Mouse (Mus musculus) liver, adult 2 months (tissue): ENCODE measurements around the gene Mnt. TPM values are rescaled to one million over a fixed set of nuclear protein-coding genes. Genes with fewer than 3 reads are reported as not detected.

Experiments used
- DNase-seq: peaks from one replicate; pipeline ENCODE4 v3.0.0-alpha.2; 2011; ENCODE audit warnings: low read depth, low spot score; ENCODE audit errors: extremely low read depth
- H3K27ac ChIP-seq: fragments of 200-500 bp; replicated peaks from 2 replicates; pipeline ENCODE4 v1.5.1; 2012; ENCODE audit warnings: low read depth, mild to moderate bottlenecking, control low read depth, inconsistent platforms, low read length; ENCODE audit not compliant: insufficient read depth
- H3K27me3 ChIP-seq: fragments of 200-500 bp; 2 replicates; pipeline ENCODE4 v1.6.1; 2012; ENCODE audit warnings: mild to moderate bottlenecking, moderate library complexity, low read length, inconsistent platforms; ENCODE audit not compliant: control insufficient read depth, insufficient read depth
- H3K36me3 ChIP-seq: fragments of 200-500 bp; 2 replicates; pipeline ENCODE4 v1.6.1; 2012; ENCODE audit warnings: low read length, inconsistent platforms; ENCODE audit not compliant: control insufficient read depth, insufficient read depth
- H3K4me1 ChIP-seq: fragments of 200-500 bp; 2 replicates; pipeline ENCODE4 v1.6.1; 2011; ENCODE audit warnings: low read length; ENCODE audit not compliant: control insufficient read depth, insufficient read depth
- H3K4me3 ChIP-seq: fragments of 200-500 bp; 2 replicates; pipeline ENCODE4 v1.5.1; 2011; ENCODE audit warnings: low read depth, mild to moderate bottlenecking, control low read depth, low read length, moderate library complexity; ENCODE audit not compliant: insufficient read depth
- H3K79me2 ChIP-seq: fragments of 200-500 bp; 2 replicates; pipeline ENCODE4 v1.6.1; 2012; ENCODE audit warnings: inconsistent platforms, mild to moderate bottlenecking, low read length, moderate library complexity; ENCODE audit not compliant: control insufficient read depth, insufficient read depth
- H3K9ac ChIP-seq: fragments of 200-500 bp; 2 replicates; pipeline ENCODE4 v1.6.1; 2012; ENCODE audit warnings: low read depth, mild to moderate bottlenecking, control low read depth, inconsistent platforms, low read length
- CTCF ChIP-seq: fragments of 200-500 bp; IDR thresholded peaks from 2 replicates; pipeline ENCODE4 v1.5.1; 2011; ENCODE audit warnings: low read depth, low read length, control low read depth
- POLR2A ChIP-seq: fragments of 200-500 bp; IDR thresholded peaks from 2 replicates; pipeline ENCODE4 v1.6.1; 2011; ENCODE audit warnings: low read length, control low read depth; ENCODE audit not compliant: insufficient read depth; ENCODE audit errors: extremely low read depth
- WGBS: fragments of 180-500 bp; shearing (Covaris S2); methylation state at CpG from one replicate; pipeline ENCODE4 v1.1.7; 2018; 5-methylcytosine and 5-hydroxymethylcytosine counted together
- polyA plus RNA-seq: library from polyadenylated mRNA; depleted of rRNA; stranded (reverse); fragments of >200 nt; gene quantifications from 2 replicates; pipeline ENCODE4 v1.2.3, GENCODE M21; 2012; rRNA removed
- total RNA-seq: library from RNA; depleted of rRNA; stranded (reverse); fragments of >200 nt; gene quantifications from 2 replicates; pipeline ENCODE4 v1.2.3, GENCODE M21; 2014; rRNA removed

Mnt gene
- total and polyA plus RNA-seq, 2 experiments, result 1.0 to 4.7 TPM

DNA sequence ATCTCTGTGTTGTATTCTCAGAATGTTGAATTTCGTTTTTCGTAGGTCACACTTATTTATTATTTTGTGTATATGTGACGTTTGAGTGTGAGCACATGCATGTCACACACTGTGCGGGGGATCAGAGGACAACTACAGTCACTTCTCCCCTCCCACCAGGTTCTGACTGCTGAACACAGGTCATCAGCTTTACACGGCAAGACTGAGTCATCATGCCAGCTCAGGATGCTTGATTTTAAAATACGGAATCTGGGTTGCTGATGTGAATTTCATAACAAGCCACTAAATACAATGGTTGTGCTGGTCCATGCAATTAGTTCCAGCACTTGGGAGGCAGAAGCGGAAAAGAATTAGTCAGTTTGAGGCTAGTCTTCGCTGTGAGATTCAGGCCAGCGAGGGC, 50.3 kb downstream of the Mnt start:
- no peak overlapping the region for H3K27ac ChIP-seq
- no peaks in the 10 kb centered on the region for H3K36me3 ChIP-seq
- 90% methylated on average over 9 of the region's 9 CpGs for WGBS
- TF ChIP-seq CTCF (no peak), POLR2A (no peak)
- H3K4me1 ChIP-seq, result peaks cover 3% of the 10 kb centered on the region; the same call in 1 of the 2 replicates
- no peaks in the 10 kb centered on the region for H3K79me2 ChIP-seq
- no peak overlapping the region for H3K9ac ChIP-seq
- no peak overlapping the region for H3K4me3 ChIP-seq
- H3K27me3 ChIP-seq, result no peaks in the 10 kb centered on the region
- no peak for DNase-seq

GRCm38 (mm10) chr11:74881979-74882378, 51.3 kb downstream of the Mnt start:
- Histone ChIP-seq H3K27ac (no peak overlapping the region), H3K36me3 (no peaks in the 10 kb centered on the region), H3K79me2 (no peaks in the 10 kb centered on the region), H3K4me1 (peaks cover 3% of the 10 kb centered on the region; the same call in 1 of the 2 replicates), H3K4me3 (no peak overlapping the region), H3K9ac (no peak overlapping the region), H3K27me3 (no peaks in the 10 kb centered on the region)
- WGBS, result 88% methylated on average over 14 of the region's 14 CpGs
- DNase-seq, result no peak
- no peak for TF ChIP-seq CTCF
- TF ChIP-seq POLR2A, result no peak

DNA sequence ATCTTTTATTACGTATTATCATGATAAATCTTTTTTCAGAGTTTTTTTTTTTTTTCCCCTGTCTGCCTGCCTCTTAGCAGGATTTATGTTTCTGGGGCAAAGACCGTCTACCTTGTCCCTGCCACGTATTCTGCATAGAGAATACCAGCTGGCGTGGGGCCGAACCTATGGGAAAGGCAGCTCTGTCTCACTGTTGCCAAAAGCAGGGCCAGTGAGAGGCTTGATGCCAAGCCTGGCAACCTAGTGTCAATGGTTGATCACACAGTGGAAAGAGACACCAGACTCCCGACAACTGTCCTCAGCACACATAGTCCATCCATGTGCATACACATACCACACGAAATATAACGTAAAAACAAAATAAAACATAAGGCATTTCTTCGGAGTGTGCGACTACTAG, 52.4 kb downstream of the Mnt start:
- Histone ChIP-seq H3K27ac (no peak overlapping the region), H3K9ac (no peak overlapping the region), H3K79me2 (no peaks in the 10 kb centered on the region), H3K4me3 (no peak overlapping the region), H3K27me3 (no peaks in the 10 kb centered on the region), H3K4me1 (no peaks in the 10 kb centered on the region), H3K36me3 (no peaks in the 10 kb centered on the region)
- WGBS, result 81% methylated on average over 10 of the region's 10 CpGs
- DNase-seq, result peak; percentile 70
- no peak for TF ChIP-seq POLR2A
- no peak for TF ChIP-seq CTCF

DNA sequence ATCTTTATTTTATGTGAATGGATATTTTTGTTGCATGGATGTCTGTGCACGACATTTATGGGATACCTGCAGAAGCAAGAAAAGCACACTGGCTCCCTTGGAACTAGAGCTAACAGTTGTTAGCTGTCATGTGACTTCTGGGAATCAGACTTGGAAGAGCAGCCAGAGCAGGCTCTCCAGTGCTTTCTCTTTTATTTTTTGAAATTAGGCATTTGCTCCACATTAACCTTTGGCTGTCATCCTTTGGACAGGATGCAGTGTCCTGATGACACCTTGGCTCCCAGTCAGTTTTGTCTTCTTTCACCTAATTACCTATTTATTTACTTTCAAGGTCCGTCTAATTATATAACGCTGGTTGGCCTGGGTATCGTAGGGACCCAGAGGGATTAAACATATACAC, 63.9 kb downstream of the Mnt start:
- Histone ChIP-seq H3K4me3 (no peak overlapping the region), H3K27me3 (no peaks in the 10 kb centered on the region), H3K9ac (peak overlapping the region; percentile 34; the same call in 1 of the 2 replicates), H3K4me1 (peaks cover 7% of the 10 kb centered on the region), H3K27ac (peak overlapping the region; percentile 76), H3K36me3 (no peaks in the 10 kb centered on the region), H3K79me2 (no peaks in the 10 kb centered on the region)
- DNase-seq, result peak; percentile 95
- WGBS, result 19% methylated on average over 4 of the region's 4 CpGs
- TF ChIP-seq CTCF, result no peak
- no peak for TF ChIP-seq POLR2A

Other genes starting within 250 kb of the Mnt start
- 0.46 and 0.67 TPM in 2 replicates for gene Rap1gap2, start 220.0 kb upstream of the Mnt start, total RNA-seq
- gene Rap1gap2, start 220.0 kb upstream of the Mnt start, polyA plus RNA-seq, result 0.37 and 0.48 TPM in 2 replicates
- 0.09 TPM in 1 of 2 replicates, not detected in the other for gene Ccdc92b, start 211.3 kb upstream of the Mnt start, total RNA-seq
- 0.02 and 0.06 TPM in 2 replicates for gene Ccdc92b, start 211.3 kb upstream of the Mnt start, polyA plus RNA-seq
- gene Cluh, start 181.4 kb upstream of the Mnt start, total RNA-seq, result 74.3 and 124 TPM in 2 replicates
- gene Cluh, start 181.4 kb upstream of the Mnt start, polyA plus RNA-seq, result 128 and 139 TPM in 2 replicates
- gene Pafah1b1, start 106.2 kb upstream of the Mnt start, total RNA-seq, result 37.2 and 40.6 TPM in 2 replicates
- gene Pafah1b1, start 106.2 kb upstream of the Mnt start, polyA plus RNA-seq, result 8.1 and 8.9 TPM in 2 replicates
- gene Mettl16, start 60.1 kb upstream of the Mnt start, total RNA-seq, result 4.5 and 5.1 TPM in 2 replicates
- 2.7 and 3.4 TPM in 2 replicates for gene Mettl16, start 60.1 kb upstream of the Mnt start, polyA plus RNA-seq
- gene Sgsm2, start 66.1 kb downstream of the Mnt start, total RNA-seq, result 1.5 and 3.3 TPM in 2 replicates
- 7.5 and 10.3 TPM in 2 replicates for gene Sgsm2, start 66.1 kb downstream of the Mnt start, polyA plus RNA-seq
- gene Tsr1, start 67.2 kb downstream of the Mnt start, total RNA-seq, result 9.0 and 10.1 TPM in 2 replicates
- gene Tsr1, start 67.2 kb downstream of the Mnt start, polyA plus RNA-seq, result 3.8 and 4.9 TPM in 2 replicates
- 12.8 and 17.2 TPM in 2 replicates for gene Smg6, start 94.9 kb downstream of the Mnt start, total RNA-seq
- 16.6 and 16.8 TPM in 2 replicates for gene Smg6, start 94.9 kb downstream of the Mnt start, polyA plus RNA-seq
- 31.9 and 39.3 TPM in 2 replicates for gene Srr, start 95.0 kb downstream of the Mnt start, total RNA-seq
- 24.2 and 35.3 TPM in 2 replicates for gene Srr, start 95.0 kb downstream of the Mnt start, polyA plus RNA-seq